Mouse (Mus musculus): Measurements from ENCODE around the gene Dock4.

DNA sequence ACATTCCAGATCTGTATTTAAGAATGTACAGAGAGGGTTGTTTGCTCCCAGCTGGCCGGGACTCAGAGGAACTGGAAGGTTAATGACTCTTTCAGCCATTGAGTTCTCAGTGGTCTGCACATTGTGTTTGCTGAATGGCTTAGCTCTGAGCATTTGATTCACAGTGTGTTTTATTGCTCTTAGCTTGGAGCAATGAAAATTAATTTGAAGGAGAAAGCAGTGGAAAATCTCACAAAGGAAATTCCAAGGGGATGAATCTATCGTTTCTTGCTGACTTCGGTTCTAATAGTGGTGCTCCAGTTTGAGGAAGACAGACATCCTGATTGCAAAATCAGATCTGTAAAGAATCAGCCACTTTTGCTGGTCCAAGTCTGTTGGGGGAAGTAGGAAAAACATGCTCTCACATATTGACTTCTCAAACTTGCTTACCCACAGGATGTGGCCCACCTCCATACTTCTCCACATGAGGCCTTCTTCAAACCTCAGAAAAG lies 342.9 kb downstream of the Dock4 start:
- no peak for TF ChIP-seq CTCF (IDR thresholded peaks at IDR 0.05; ENCODE audit: low read depth, low read length)
- TF ChIP-seq EP300 (IDR thresholded peaks at IDR 0.05; ENCODE audit: insufficient read depth, low read depth, low read length): no peak
- no peak for TF ChIP-seq POLR2A (IDR thresholded peaks at IDR 0.05; ENCODE audit: insufficient read depth, low read length)
